Mouse (Mus musculus) urinary bladder, postnatal 36 days (tissue): ENCODE results near the gene Cd3d.
A peak's percentile ranks its signal among the peaks of the same experiment; 100 is the strongest.

Source experiments
- DNase-seq, 2 experiments: peaks; one replicate each; pipeline ENCODE4 v3.0.0; 2022; ENCODE audit warnings: low spot score in 2 of 2, mixed read lengths in 1 of 2

Cd3d gene

GRCm38 (mm10) chr9:44993268-44993667 lies 11.7 kb downstream of the Cd3d start:
- DNase-seq: no peak

GRCm38 (mm10) chr9:44994962-44995361 lies 13.4 kb downstream of the Cd3d start:
- DNase-seq: no peak

- DNase-seq: no peak
These were observed 15.0 kb downstream of the Cd3d start for GRCm38 (mm10) chr9:44996590-44996989.

DNA sequence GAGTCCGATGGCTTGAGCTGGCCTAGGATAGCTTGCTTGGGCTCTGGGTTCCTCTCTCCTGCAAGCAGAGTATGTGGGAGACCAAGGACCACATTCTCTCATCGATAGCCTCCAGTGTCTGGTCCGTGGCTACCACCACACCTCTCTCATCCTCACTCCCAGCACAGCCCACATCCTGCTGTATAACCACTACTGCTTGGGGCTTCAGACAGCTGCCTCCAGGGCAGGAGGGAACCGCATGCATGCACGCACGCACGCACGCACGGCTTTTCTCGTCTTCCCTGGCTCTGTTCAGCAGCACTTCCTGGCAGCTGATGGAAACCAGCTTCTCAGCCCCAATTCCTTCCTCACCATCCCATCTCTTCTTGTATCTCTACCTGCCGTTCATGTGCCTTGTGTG lies 16.6 kb downstream of the Cd3d start:
- no peak for DNase-seq

DNA sequence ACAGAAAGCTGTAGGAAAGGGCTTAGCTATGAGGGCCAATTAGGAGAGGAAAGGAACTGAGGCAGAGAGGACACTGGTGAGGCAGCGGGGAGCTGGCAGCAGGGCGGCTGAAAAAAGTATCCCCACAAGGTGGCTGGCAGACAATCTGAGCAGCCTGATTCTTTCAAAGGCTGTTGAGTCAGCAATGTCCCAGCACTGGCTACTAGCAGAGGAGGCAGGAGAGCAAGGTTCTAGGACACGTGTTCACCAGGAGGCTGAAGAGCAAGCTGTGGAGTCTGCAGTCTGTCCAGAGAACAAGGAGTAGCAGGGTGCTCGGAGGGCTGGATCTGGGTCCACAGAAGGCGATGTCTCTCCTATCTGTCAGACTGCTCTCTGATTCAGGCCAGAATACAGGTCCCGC lies 17.6 kb downstream of the Cd3d start:
- DNase-seq: no peak

DNA sequence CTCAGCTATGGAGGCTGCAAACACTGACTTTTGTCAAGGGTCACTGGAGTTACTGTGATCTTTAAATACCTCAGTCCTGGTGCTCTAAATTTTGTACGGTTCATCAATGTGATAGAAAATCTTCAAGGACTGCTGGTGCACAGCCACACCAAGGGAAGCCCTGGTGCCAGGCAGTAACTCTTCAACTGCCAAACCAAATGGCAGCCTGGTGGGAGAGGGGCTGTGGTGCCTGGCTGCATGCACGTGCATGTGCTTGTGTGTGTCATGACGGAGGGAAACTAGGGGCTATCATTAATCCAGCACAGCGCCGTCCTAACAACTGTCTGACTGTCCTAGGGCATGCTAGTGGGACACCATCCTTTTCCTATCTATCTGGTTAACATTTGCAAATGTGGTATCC lies 18.2 kb downstream of the Cd3d start:
- DNase-seq: no peak

GRCm38 (mm10) chr9:45000249-45000648 lies 18.7 kb downstream of the Cd3d start:
- DNase-seq: no peak

- DNase-seq: no peak
These were observed 25.8 kb downstream of the Cd3d start for GRCm38 (mm10) chr9:45007404-45007803.

GRCm38 (mm10) chr9:45008342-45008741 lies 26.8 kb downstream of the Cd3d start:
- no peak for DNase-seq

DNA sequence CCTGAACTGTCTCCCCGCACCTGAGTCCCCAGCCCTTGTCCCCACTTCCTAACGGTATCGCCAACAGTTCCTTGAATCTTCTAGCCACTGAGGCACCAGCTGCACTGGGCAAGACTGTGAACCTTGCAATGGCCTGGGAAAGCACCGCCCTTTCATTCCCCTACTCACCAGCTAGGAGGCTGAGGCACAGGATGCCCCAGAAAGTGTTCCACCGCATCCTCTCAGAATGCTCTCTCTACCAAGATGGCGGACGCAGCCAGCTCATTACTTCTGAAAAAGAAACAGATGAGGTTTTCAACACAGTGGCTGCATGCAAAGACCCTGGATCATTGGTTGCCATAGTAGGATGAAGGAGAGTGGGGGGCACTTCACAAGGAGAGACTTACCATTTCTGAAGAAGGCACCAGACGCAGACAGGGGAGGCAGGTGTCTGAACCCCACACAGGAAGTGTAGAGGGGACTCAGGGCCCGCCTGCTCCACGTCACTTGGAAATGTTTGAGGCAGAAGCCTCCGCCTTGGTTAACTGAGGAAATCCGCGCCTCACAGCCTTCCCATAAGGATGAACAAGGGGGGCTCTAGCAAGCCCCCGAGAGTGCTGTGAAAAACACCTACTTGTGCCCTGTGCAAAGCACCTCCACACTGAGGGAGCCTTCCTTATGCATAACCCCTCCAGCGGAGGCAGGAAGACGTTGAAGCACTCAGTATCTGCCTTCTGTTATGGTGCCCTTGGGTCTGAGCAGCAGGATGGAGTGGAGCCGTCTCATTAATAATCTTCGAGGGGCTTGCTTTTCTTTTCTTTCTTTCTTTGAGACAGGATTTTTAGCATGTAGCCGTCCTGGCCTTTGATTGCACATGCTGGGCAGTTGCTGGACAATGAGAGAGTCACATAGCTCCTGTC lies 27.8 kb downstream of the Cd3d start, which contains the start of gene Cd3e:
Gene Cd3e, minus strand, starts transcription at position 448 of the 899 bp plus-strand sequence.
- no peak for DNase-seq

DNA sequence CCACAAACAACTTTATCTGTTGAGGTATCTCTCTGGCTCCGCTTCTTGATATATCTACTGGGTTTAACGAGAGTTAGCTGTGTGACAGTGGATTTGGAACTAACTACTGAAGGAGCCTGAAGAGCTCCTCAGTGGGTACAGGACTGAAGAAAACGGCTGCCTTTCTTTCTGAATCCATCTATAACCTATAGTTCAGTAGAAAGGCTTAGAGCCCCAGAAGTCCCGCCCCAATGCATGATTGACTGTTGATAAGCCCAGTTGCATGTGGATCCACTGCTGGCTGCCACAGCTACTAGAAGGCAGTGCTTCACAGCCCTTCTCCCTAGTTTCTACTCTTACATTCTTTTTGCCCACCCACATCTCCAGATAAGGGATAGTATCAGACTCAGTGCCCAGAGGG lies 28.9 kb downstream of the Cd3d start:
- DNase-seq: no peak

DNA sequence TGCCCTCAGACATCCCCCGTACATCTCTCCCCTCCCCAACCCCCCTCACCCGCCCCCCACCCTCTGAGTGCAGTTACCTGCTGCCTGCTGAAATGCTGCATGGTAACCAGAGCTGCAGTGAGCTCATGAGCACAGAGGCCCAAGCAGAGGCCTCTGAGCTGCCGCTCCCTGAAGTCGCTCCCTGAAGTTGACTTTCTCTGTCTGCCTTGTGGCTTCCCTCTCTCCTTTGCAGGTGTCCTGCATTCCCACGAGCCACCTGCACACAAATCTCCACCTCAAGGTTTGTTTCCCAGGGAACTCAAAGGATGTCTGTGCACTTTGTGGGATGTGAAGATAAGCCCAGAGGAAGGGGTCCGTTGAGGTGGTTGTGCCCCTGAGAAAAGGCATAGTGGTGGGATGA lies 29.7 kb downstream of the Cd3d start:
- no peak for DNase-seq

DNA sequence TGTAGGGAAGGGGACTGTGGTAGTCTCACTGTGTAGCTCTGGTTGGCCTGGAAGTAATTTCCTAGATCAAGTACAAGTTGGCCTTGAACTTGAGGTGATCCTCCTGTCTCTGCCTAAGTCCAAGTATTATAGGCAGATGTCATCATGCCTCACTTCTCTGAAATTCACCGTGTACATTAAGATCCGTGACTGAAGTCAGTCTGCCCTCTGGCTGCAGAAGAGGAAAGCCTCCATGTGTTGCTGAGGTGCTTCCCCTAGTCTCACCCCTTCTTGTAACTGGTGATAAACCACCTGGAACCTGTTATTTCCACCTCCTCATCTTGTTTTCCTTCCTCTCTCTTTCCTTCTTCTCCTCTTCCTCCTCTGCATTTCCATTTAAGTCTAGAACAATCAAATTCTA lies 33.3 kb downstream of the Cd3d start:
- no peak for DNase-seq

DNA sequence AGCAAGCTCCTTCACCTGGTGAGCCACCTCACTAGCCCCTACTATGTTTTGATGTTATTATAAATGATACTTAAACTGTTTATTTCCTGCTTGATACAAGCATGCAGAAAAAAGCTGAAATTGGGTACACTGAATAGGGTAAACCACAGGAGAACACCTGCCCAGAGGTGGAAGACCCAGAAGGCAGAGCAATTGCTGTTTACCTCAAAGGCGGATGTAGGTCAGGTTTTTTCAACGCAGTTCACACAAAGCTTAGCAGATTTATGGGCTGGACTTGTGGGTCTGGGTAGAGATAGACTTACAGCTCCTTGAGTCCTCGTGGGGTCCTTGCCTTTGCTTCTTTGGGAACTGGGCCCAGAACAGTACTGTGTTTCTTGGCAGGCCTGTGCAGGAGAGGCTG lies 34.3 kb downstream of the Cd3d start:
- no peak for DNase-seq

DNA sequence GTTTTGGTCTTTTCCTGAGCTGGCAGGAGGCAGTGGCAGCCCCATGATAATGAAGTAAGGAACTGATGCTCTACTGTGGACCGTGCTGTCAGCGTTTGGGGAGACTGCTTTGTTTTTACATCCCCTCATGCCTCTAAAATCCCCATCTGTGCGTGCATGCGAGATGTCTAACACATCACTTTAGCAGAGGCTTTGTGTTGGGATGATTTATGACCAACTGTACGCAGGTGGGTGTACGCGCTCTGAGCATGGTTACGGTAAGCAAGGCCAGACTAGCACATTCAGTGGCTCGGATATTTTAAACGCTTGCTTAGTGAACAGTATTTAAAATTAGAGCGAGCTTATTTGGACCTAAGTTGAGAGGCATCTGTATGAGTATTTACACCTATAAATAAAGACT lies 36.4 kb downstream of the Cd3d start:
- no peak for DNase-seq

GRCm38 (mm10) chr9:45022800-45023199 lies 41.2 kb downstream of the Cd3d start:
- peak; percentile 49 to 52 for DNase-seq

DNA sequence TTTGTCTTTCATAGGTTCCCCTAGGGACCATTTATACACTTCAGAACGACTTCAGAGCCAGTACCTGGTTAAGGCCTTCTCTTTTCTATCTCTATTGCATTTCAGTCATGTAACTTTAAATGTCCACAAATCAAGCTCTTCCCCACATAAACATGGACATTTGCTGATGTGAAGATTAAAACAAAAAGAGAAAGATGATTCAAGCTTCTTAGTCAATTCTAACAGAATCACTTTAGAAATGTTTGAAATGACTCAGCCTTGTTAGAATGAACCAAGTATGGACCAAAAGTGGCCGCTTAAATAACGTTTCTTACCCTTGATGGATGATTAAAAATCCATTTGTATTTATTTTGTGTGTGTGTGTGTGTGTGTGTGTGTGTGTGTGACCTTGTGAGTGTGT lies 42.1 kb downstream of the Cd3d start:
- no peak for DNase-seq

DNA sequence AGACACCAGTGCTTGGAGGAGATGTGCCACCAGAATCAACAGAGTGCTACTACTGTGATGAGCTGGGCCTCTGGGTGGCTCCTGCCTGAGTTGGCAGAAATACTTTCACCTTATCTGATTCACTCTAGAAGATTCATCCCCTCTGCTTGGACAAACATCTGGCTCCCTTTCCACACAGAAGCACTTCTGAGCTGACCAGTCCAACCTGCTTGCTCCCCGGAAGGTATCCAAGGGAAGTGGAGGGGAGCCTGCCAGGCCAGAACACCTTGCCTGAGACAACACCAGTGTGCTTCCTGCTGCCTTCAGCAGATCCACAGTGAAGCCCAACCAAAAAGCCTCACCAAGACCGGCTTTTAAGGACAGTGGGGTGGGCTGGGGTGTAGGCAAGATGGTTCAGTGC lies 42.6 kb downstream of the Cd3d start:
- peak; percentile 32 to 48 for DNase-seq

DNA sequence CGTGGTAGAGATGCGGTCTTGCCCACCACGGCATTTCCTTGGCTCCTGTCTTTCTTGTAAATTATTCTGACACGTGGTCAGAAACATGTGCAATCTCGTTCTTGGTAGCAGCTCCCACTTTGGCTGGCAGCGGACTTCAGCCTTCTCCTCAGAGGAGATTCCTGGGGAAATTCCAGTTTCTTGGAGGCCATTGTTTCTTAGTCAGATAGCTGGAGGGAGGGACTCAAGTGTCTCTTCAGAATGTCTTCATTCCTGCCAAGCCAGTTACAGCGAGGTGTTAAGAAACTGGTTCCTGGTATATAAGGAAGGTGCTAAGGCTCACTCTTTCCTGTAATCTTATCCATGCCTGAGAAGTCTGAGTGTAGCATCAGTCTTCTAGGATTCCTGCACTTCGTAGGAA lies 45.8 kb downstream of the Cd3d start:
- no peak for DNase-seq

DNA sequence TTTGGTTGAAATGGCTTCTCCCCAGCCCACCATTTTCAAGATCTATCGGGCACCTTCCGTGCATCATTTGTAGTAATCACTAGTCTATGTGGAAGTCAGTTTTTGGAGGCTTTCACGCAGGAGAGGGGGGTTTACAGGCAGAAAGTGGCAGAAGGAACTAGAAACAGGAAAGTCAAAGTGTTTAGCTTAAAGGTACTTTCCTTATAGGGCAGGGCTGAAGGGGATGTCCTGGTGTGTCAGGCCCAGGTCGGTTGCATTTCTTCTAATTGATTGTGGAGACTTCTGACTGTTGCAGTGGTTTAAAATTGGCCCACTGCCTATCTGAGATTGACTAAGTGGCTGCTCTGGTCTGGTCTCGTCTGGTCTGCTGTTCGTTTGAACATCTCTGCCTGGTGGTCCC lies 48.8 kb downstream of the Cd3d start:
- DNase-seq: no peak

GRCm38 (mm10) chr9:45032261-45032660 lies 50.7 kb downstream of the Cd3d start:
- DNase-seq: no peak

DNA sequence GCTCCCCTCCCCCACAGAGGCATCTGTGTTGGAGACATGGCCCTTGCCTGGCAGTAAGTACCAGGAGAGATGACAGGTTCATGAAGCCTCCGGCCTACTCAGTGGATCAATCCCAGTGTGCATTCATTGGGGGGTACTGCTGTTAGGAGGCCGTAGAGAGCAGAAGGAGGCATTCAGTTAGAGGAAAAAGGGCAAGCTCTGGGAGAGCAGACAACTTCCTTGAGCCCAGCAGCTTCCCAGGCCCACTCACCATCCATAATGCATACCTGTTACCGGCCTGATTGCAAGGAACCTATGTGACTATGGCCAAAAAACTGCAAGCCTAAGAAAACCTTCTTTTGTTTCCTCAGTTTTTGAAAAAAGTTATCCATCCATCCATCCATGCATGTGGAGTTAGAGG lies 52.9 kb downstream of the Cd3d start:
- DNase-seq: no peak
